ENCODE assay signal across 34 mouse cellular contexts in the genomic region with DNA sequence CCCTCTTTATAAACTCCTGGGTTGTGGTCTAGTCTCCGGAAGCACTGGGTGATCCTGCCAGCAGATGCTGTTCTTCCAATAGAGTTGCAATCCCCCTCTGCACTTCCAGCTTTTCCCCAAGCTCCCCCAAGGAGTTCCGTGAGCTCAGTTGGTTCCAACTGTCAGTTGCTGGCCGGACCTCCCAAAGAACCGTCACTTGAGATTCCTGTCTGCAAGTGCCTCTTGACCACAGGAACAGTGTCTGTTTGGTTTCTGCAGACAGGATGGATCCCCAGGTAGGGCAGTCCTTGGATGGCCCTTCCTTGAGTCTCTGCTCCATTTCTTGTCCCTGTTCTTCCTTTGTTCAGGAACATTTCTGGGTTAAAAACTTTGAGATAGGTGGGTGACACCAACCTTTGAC. TPM values are rescaled to one million over a fixed set of nuclear protein-coding genes. Genes with fewer than 3 reads are reported as not detected.
"Had no signal": no experiment of that assay in that cellular context is flagged by ENCODE, and none has a peak within 500 bp of the region (broad histone marks: within the 10 kb centered on the region; RNA-seq: fewer than 3 reads in every experiment).

A gene (minus strand): TSS at position 101 of the 400 bp plus-strand sequence.

- H3K4me3 ChIP-seq: embryonic facial prominence, embryonic 10.5 days; embryonic facial prominence, embryonic 12.5 days; embryonic facial prominence, embryonic 13.5 days; embryonic facial prominence, embryonic 15.5 days; erythroblast, embryonic 14.5 days; forebrain, embryonic 10.5 days; forebrain, embryonic 12.5 days; forebrain, embryonic 13.5 days; forebrain, embryonic 15.5 days; gastrocnemius, adult 2 months; heart, adult 2 months had no signal

- ATAC-seq: forebrain, embryonic 13.5 days; forebrain, embryonic 14.5 days; forebrain, embryonic 15.5 days; forebrain, embryonic 16.5 days; forebrain, postnatal 0 days had no signal

- H3K9me3 ChIP-seq: embryonic facial prominence, embryonic 10.5 days; embryonic facial prominence, embryonic 12.5 days; embryonic facial prominence, embryonic 13.5 days; embryonic facial prominence, embryonic 15.5 days; forebrain, embryonic 10.5 days; forebrain, embryonic 12.5 days; forebrain, embryonic 13.5 days; forebrain, embryonic 15.5 days had no signal

- H3K4me2 ChIP-seq: embryonic facial prominence, embryonic 12.5 days; embryonic facial prominence, embryonic 13.5 days; embryonic facial prominence, embryonic 15.5 days; forebrain, embryonic 12.5 days; forebrain, embryonic 13.5 days; forebrain, embryonic 15.5 days had no signal

- H3K4me1 ChIP-seq: embryonic facial prominence, embryonic 10.5 days; embryonic facial prominence, embryonic 12.5 days; embryonic facial prominence, embryonic 13.5 days; embryonic facial prominence, embryonic 15.5 days; forebrain, embryonic 10.5 days; forebrain, embryonic 12.5 days; forebrain, embryonic 13.5 days; forebrain, embryonic 15.5 days had no signal

- H3K9ac ChIP-seq: embryonic facial prominence, embryonic 12.5 days; embryonic facial prominence, embryonic 13.5 days; embryonic facial prominence, embryonic 15.5 days; forebrain, embryonic 12.5 days; forebrain, embryonic 13.5 days; forebrain, embryonic 15.5 days; forebrain, postnatal 0 days had no signal

- H3K36me3 ChIP-seq: embryonic facial prominence, embryonic 10.5 days; embryonic facial prominence, embryonic 12.5 days; embryonic facial prominence, embryonic 13.5 days; embryonic facial prominence, embryonic 15.5 days; forebrain, embryonic 10.5 days; forebrain, embryonic 12.5 days; forebrain, embryonic 15.5 days had no signal

- H3K27ac ChIP-seq: embryonic facial prominence, embryonic 10.5 days; embryonic facial prominence, embryonic 12.5 days; embryonic facial prominence, embryonic 13.5 days; embryonic facial prominence, embryonic 15.5 days; forebrain, embryonic 10.5 days; forebrain, embryonic 12.5 days; forebrain, embryonic 13.5 days; forebrain, embryonic 15.5 days; gastrocnemius, adult 2 months; heart, adult 2 months had no signal

- DNase-seq: cerebellum, adult 2 months; cerebellum, adult 8-10 months; cerebellum, adult 9-10 months; cerebellum, adult 9-11 months; cerebellum, postnatal 10 days; cerebellum, postnatal 14 days; cerebellum, postnatal 25 days; cerebellum, postnatal 36 days; embryo, embryonic 11 days; forebrain, postnatal 0 days; gastrocnemius, adult 2 months; gastrocnemius, postnatal 10 days; gastrocnemius, postnatal 14 days; gastrocnemius, postnatal 25 days; gastrocnemius, postnatal 36 days; heart, adult 18-20 months; heart, adult 2 months had no signal

- H3K27me3 ChIP-seq: embryonic facial prominence, embryonic 12.5 days; embryonic facial prominence, embryonic 13.5 days; embryonic facial prominence, embryonic 15.5 days; forebrain, embryonic 12.5 days; forebrain, embryonic 13.5 days; forebrain, embryonic 15.5 days had no signal

RNA-seq across cellular contexts. Expression of the gene that starts here (rescaled TPM):
- polyA plus RNA-seq: cerebellum, adult 2 months; cortical plate, adult 2 months; embryonic facial prominence, embryonic 10.5 days; embryonic facial prominence, embryonic 11.5 days; embryonic facial prominence, embryonic 12.5 days; embryonic facial prominence, embryonic 13.5 days; embryonic facial prominence, embryonic 14.5 days; embryonic facial prominence, embryonic 15.5 days; erythroblast, embryonic 14.5 days; forebrain, embryonic 10.5 days; forebrain, embryonic 11.5 days; forebrain, embryonic 12.5 days; forebrain, embryonic 13.5 days; forebrain, embryonic 14.5 days; forebrain, embryonic 15.5 days; forebrain, embryonic 16.5 days; forebrain, postnatal 0 days; frontal cortex, adult 2 months; gonadal fat pad, adult 2 months; heart, adult 2 months had no signal
